Mouse (Mus musculus) olfactory bulb, adult 2 months (tissue): ENCODE data around the gene Jup.

Source experiments
- CTCF ChIP-seq: fragments of 200-500 bp; IDR thresholded peaks from 2 replicates; pipeline ENCODE4 v1.5.1; 2012; ENCODE audit warnings: low read depth, mild to moderate bottlenecking, low read length, moderate library complexity; ENCODE audit not compliant: insufficient read depth
- POLR2A ChIP-seq: fragments of 200-500 bp; IDR thresholded peaks from 2 replicates; pipeline ENCODE4 v1.6.1; 2012; ENCODE audit warnings: mild to moderate bottlenecking, low read depth, low read length, moderate library complexity; ENCODE audit not compliant: insufficient read depth

DNA sequence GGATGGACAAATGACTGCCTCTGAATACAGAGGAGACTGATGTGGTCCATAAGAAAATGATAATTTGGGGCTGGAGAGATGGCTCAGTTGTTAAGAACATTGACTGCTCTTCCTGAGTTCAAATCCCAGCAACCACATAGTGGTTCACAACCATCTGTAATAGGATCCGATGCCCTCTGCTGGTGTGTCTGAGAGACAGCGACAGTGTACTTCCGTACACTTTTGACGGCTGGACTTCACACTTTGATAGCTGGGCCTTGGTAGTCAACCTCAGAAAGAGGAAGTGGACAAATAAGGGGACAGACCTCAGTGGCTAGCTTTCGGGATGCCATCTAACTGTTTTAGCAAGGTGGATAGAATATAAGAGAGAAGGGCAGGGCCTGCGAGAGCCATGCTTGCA, 37.4 kb downstream of the Jup start:
- TF ChIP-seq CTCF (no peak), POLR2A (no peak)
